Mouse (Mus musculus) ovary, postnatal 14 days (tissue): Measurements from ENCODE around the gene Plekha4.

ENCODE experiments used
- DNase-seq: peaks from one replicate; pipeline ENCODE4 v3.0.0; 2022; ENCODE audit warnings: low spot score

The Plekha4 gene

DNA sequence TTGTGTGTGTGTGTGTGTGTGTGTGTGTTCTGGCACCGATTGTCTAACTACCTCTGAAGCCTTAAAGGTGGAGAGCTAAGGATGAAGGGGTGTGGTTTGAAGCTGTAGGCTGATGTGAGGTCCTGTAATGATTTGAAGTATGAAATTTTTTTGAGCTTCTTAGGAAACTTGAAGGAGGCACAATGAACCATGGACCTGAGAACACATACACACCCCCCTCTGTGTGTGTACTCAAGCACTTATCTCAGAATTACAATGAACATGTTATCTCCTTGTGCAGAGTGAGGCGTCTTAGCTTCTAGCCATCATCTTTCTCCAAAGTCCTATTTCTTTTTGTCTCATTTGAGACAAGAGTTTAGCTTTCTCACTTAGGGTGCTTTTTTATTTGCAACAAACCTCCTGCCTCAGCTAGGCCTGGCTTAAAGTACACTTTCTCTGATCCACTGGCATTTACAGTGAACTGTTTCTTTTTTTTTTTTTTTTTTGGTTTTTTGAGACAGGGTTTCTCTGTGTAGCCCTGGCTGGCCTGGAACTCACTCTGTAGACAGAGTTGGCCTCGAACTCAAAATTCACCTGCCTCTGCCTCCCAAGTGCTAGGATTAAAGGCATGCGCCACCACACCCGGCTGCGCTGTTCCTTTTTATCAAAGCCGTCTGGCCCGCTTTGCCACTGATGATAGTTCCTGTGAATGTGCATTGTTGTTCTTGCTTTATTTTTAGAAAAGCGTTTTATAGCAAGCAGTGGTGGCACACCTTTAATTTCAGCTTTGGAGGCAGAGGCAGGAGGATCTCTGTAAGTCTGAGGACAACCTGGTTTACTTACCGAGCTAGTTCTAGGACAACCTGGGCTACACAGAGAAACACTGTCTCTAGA, 42.7 kb downstream of the Plekha4 start:
- no peak for DNase-seq

DNA sequence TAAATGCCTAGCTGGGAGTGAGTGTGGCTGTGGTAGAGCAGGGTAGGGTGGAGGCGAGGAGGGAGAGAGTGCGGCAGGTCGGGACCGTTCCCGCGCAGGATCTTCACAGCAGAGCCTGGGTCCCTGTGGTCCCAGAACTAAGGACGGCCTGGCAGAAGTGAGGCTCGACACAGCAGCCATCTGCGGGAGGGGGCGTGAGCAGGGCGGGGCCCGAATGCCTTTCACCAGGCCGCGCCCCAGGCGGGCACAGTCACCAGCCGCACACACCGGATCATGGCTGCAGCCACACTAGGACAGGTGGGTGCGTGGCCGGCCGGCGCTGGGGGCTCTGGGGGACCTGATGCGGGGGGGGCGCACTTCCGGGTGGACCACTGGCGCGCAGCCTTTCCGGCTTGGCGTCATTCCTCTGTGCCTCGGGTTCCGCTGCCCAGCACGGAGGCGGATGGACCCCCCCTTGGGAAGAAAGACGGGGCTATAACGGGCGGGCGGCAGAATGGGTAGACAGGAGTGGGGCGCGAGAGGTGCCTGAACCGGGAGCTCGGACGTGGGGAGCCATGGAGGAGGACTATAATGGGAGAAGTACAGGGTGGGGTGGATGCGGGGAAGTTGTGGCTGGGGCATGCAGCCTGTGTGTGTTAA, 44.1 kb downstream of the Plekha4 start, which contains the start of gene Bcat2:
TSS of gene Bcat2 (plus strand) at position 51 of the 639 bp plus-strand sequence.
- DNase-seq: peak; percentile 48

DNA sequence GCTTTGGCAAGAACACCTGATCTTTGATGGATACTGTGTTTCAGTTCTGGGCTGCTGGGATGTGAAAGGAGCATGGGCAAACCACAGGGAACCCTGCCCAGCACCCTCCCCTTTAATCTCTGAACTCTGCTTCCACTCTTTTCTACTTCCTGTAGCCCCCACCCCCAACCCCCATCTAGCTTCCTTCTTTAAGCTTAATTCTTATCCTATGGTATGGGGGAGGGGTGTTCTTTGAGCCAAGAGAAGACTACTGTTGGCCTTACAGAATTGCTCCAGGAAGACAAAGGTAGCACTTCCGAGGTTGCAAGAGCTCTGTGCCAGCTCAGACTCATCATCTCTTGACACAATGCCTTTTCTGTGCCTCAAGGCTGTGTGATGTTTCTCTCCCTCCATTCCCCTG, 45.8 kb downstream of the Plekha4 start:
- DNase-seq: no peak

DNA sequence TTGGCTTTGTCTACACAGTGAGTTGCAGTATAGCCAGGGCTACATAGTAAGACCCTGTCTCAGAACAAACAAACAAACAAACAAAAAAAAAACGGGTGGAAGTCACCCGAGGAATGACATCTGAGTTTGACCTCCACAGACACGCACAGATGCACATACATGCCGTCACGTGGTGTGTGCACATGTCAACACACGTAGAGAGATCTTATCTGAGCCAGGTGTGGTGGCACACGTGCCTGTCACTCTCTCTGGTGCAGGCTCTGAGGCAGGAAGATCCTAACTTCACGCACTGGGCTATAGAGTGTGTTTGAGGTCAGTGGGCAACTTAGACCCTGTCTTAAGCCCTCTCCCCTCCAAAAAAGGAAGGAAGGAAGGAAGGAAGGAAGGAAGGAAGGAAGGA, 47.8 kb downstream of the Plekha4 start:
- no peak for DNase-seq

DNA sequence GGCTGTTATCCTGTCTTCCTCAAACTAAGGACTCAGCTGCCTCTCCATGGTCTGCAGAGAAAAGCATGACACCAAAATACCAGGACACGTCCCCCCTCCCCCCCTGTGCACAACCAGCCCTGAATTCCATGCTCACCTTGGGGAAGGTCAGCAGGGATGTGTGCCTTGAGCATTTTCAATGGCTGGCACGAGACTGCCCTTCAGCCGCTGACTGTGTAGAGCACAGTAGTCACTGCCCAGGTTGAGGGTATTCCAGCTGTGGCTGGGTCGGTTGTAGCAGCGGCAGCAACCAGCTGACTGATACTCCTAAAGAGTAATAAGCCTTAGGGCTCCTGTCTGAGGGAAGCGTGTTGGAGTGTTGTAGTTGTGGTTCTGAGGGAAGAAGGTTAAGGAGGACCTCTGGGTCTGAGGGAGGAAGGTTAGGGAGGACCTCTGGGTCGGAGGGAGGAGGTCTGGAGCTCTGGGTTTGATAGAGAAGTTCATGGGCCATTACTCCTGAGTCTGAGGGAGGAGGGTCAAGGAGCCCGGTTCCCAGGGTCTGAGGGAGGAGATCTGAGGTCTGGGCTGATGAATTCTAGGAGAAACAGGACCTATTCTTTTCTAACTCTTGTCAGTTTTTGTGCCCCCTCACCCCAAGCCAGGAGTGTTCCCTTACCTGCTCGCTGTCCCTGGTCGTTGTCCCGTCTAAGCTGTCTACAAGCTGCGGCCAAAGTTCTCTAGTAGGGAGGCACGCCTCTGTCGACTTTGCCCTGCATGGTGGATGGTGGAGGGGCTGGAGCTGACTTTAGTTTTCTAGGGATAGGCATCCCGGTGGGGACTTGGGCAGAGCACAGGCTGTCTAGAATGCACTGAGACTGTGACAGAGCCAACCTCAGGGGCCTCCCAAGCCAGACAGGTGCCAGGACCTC, 48.6 kb downstream of the Plekha4 start:
- no peak for DNase-seq

DNA sequence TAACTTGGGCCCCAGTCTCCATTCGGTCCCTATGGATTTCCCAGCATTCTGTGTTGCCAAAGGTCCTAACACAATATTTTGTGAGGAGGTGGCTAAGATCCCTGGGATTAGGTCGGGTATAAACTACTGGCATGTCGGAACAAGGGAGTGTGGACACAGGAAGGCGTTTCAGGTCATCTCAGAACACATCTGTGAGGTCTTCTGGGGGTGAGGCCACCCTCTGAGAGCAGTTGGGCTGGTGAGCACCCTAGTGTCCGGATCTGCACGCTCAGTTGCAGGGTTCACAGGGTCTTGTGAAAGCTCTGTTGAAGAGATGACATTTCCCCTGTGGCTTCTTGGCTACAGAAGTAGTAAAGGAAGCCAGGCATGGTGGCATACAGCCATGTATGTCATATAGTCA, 59.8 kb downstream of the Plekha4 start:
- DNase-seq: no peak

DNA sequence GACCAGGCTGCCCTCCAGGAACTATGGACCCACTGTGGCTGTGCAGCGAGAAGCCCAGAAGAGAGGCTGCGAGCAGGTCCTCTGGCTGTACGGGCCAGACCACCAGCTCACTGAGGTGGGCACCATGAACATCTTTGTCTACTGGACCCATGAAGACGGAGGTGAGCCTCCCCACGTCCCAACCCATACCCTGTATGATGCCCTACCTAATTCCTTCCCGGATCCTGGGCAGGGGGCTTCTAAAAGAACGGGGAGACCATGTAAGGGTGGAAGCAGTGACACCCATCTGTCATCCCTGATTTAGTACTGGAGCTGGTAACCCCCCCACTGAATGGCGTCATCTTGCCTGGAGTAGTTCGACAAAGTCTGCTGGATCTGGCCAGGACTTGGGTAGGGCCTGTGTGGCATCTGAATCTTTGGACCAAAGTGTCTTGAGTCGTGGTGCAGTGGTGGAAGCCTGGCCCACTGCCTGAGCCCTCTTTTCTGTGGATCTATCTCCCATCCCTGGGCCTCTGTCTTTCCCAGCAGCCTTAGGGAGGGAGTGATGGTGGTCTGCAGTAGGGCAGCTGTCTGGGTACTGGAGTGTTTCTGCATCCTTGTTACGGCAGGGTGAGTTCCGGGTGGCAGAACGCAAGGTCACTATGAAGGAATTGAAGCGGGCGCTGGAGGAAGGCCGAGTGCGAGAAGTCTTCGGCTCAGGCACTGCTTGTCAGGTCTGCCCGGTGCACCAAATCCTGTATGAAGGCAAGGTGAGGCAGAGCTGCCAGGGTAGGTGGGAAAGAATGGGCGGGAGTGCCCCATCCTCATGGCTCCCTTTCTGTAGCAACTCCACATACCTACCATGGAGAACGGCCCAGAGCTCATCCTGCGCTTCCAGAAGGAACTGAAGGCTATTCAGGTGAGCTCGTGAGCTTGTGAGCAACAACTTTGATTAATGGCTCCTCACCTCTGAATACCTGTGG, 61.8 kb downstream of the Plekha4 start:
- no peak for DNase-seq

DNA sequence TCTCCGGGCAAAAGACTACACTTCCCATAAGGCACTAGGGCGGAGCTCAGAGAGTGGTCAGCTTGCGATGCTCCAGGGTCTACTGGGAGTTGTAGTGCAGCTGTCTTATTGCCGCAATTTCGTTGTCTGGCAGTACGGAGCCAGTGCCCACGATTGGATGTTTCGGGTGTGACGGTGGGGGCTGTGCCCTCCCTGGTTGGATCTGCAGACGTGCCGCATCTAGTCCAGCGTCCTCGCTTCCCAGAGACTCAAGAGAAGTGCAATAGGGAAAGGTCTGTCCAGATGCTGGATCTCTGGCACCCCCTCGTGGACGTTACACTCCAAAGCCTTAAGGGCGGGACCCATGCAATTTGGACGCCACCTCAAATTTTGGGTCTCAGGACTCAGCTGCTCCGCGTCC, 63.0 kb downstream of the Plekha4 start:
- peak; percentile 85 for DNase-seq

DNA sequence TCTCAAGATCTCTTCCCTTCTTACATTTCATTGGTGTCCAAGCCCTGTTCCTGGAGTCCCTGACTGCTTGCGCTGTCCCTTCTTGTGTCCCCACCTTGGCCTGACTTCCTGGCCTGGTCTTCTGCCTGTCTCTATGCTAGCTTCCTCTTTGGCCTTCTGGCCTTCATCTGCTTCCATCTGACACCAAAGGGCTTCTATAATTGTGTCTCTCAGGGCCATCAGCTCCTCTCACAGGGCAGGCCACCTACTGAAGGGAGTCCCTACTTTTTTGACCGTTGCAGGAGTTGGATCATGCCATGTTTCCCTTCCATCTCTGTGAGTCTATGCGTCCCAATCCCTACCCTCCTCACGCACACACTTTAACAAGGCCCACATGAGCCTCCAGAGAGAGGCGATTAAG, 63.8 kb downstream of the Plekha4 start:
- DNase-seq: no peak

DNA sequence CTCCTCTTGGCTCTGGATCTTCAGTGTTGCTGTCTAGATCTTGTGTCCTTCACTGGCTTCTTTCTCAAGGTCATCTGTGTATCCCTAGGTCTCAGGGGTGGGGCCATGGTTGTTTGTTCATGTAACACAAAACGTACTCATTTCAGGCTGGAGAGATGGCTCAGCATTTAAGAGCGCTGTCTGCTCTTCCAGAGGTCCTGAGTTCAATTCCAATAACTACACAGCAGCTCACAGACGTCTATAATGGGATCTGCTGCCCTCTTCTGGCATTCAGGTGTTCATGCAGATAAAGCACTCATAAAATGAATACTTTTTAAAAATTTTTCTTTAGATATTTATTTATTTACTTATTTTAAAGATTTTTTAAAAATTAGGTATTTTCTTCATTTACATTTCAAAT, 64.7 kb downstream of the Plekha4 start:
- DNase-seq: no peak

DNA sequence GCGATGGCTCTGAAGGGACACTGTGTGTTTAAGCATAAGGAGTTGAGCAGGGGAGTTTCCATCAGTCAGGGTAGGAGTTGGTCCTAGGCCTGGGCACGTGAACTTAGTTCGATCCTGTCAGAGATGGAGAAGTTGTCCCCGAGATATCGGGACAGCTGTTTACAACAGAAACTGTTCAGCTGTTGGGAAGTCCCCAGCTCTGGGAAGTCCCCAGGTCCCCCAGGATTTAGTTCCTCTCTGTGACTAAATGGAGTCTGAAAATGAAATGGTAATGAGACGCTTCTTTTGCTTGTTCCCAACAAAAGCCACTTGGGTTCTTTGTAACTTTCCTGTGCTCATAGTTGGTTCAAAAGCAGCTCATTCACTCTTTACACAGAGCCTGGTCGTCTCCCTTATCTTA, 65.8 kb downstream of the Plekha4 start:
- no peak for DNase-seq

DNA sequence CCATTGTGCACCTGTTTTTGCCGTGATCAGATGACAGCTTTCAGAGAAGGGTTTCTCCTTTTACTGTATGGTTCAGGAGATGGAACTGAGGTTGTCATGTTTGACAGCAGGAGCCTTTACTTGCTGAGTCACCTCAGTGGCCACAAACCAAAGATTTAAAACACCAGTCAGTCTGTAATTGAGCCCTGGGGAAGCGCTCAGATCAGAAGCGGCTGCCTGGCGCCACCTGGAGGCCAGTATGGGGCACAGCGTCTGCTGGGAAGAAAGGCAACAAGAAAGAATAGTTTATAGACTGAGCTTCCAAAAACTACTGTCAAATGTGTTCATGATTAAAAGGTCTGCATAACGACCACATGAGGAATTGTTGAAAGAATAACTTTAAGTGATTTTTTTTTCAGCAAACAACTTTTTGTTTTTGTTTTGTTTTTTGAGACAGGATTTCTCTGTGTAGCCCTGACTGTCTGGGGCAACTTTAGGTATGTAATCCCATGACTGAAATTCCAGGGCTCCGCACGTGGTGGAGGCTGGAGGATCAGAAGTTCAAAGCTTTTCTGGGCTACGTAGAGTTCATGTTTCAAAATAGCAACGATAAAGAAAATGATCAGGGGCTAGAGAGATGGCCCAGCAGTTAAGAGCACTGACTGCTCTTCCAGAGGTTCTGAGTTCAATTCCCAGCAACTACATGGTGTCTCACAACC, 67.1 kb downstream of the Plekha4 start:
- peak; percentile 53 for DNase-seq

DNA sequence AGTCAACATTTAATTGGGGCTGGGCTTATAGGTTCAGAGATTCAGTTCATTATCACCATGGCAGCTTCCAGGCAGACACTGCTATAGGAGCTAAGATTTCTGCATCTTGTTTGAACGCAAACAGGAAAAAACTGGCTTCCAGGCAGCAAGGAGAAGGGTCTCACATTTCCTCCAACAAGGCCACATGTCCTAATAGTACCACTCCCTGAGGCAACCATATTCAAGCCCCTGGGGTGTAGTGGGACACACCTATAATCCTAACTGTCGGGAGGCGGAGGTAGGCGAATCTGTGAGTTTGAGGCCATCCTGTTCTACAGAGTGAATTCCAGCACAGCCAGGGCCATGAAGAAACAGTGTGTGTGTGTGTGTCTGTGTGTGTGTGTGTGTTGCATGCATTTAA, 69.0 kb downstream of the Plekha4 start:
- DNase-seq: no peak

DNA sequence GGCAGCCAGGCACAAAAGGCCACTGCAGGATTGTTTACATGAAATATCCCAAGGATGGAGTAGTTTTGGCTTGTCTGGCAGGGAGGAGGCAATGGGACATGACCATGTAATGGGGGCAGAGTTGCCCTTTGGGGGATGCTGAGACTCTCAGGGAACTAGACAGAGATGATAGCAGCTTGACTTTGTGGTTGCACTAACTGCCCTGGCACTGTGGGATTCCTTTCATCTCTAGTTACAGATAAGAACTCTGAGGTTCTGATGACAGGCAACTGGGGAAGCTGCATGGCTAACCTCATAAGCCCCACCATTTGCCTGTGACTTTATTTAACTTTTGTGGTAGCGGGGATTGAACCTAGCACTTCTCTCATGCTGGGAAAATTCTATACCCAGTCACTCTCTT, 70.0 kb downstream of the Plekha4 start:
- no peak for DNase-seq

DNA sequence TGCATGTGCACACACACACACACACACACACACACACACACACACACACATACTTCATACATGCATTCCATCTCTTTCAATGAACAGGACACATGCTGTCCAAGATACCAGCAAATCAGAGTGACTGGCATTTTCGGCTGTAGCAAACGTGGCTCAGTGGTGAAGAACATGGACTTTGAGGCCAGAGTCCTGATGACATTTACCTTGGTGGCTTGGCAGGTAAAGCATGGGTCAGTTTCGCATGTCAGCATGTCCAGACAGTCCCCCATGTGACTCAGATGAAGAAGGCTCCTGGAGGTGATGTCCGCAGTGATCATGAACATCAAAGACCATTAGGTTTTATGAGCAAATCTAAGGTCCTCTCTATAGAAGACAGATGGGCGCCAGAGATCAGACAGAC, 70.9 kb downstream of the Plekha4 start:
- no peak for DNase-seq

DNA sequence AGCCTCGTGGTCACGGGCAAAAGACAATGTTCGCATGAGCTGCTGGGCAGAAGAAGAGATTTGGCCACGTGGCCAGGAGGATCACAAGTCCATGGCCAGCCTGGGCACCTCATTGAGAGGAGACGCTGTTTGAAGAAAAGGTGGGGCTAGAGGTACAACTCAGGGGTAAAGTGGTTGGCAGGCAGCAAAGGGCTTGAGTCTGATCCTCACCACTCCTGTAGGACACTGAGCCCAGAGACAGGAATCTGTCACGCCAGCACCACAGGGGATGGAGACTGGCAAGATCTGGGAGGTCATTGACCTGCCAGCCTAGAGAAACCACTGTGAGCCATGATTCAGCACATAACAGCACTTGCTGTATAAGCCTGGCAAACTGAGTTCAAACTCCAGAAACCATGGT, 71.4 kb downstream of the Plekha4 start:
- no peak for DNase-seq

DNA sequence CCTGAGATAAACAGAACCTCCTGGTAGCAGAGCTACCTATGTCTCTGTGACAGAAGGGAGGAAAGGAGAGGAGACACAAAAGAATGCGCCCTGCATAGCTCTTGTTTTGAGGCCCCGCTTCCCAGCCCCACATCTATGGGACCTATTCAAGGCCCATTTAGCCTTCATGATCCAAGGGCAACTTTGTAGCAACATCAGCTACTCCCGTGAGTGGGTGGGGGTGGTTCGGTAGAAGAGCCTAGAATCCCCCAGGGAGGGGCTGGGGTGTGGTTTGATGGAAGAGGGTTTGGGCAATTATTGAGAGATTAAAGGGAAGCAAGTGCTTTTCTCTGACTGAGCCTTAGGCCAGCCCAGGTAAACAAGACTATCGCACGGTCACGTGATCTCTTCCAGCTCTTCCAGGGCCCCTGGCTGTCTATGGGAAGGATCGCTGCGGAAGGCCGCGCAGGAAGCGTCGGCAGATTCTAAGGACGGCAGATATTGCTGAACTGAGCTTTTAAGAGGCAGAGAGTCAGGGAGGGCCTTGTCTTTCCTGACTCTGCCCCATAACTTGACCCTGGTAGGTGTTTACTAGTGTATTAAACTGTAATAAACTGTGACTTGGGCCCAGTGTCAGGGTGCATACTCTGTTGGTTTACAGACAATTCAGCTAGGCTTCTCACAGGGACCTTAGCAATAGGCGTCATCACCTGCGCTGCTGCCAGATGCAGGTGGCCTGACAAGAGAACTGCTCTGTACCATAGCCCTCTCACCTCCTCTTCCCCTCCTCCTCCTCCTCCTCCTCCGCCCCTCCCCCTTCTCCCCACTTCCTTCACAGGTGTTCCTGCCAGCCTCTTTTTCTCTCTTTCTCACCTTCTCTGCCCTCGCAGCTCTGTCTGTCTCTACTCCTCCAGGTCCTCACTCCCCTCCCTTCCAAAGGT, 73.1 kb downstream of the Plekha4 start:
- DNase-seq: no peak
